Mouse (Mus musculus) neural tube, embryonic 12.5 days (tissue): ENCODE results near the gene Zfp12. TPM values are rescaled to one million over a fixed set of nuclear protein-coding genes. Genes with fewer than 3 reads are reported as not detected.
"Not testable (repeated sequence)": the region's sequence is repeated elsewhere in the genome, so short reads cannot be mapped to it uniquely, and the experiment has no call there.

Experiments
- ATAC-seq: fragments of 200-750 bp; cut with Nextera tagmentation; 2 replicates; pipeline ENCODE4 v1.8.0; 2017; ENCODE audit warnings: low read depth, mild to moderate bottlenecking, moderate TSS enrichment, moderate library complexity; ENCODE audit not compliant: low FRiP score
- H3K27ac ChIP-seq: fragments of 300-500 bp; sonication (generic); 2 replicates; pipeline ENCODE4 v1.5.1; 2016
- H3K27me3 ChIP-seq: fragments of 300-500 bp; sonication (generic); replicated peaks from 2 replicates; pipeline ENCODE4 v1.6.1; 2016; ENCODE audit warnings: mild to moderate bottlenecking
- H3K36me3 ChIP-seq: fragments of 300-500 bp; sonication (generic); 2 replicates; pipeline ENCODE4 v1.6.1; 2016; ENCODE audit warnings: mild to moderate bottlenecking
- H3K4me1 ChIP-seq: fragments of 300-500 bp; sonication (generic); 2 replicates; pipeline ENCODE4 v1.6.1; 2016
- H3K4me2 ChIP-seq: fragments of 300-500 bp; sonication (generic); replicated peaks from 2 replicates; pipeline ENCODE4 v1.6.1; 2016; ENCODE audit warnings: mild to moderate bottlenecking
- H3K4me3 ChIP-seq: fragments of 300-500 bp; sonication (generic); 2 replicates; pipeline ENCODE4 v1.5.1; 2016
- H3K9ac ChIP-seq: fragments of 300-500 bp; sonication (generic); 2 replicates; pipeline ENCODE4 v1.6.1; 2016; ENCODE audit warnings: mild to moderate bottlenecking
- H3K9me3 ChIP-seq: fragments of 300-500 bp; sonication (generic); 2 replicates; pipeline ENCODE4 v1.6.1; 2016; ENCODE audit warnings: mild to moderate bottlenecking
- WGBS: fragments of 180-500 bp; shearing (Covaris S2); methylation state at CpG from one replicate; pipeline ENCODE4 v1.1.7; 2016; 5-methylcytosine and 5-hydroxymethylcytosine counted together
- polyA plus RNA-seq: library from polyadenylated mRNA; unstranded; fragments of >200 nt; fragmentation: Nextera tagmentation; extraction: Ambion mirVana; gene quantifications from 2 replicates; pipeline ENCODE4 v1.2.1, GENCODE M21; 2016

The Zfp12 gene
- 28.1 and 29.3 TPM in 2 replicates for polyA plus RNA-seq

DNA sequence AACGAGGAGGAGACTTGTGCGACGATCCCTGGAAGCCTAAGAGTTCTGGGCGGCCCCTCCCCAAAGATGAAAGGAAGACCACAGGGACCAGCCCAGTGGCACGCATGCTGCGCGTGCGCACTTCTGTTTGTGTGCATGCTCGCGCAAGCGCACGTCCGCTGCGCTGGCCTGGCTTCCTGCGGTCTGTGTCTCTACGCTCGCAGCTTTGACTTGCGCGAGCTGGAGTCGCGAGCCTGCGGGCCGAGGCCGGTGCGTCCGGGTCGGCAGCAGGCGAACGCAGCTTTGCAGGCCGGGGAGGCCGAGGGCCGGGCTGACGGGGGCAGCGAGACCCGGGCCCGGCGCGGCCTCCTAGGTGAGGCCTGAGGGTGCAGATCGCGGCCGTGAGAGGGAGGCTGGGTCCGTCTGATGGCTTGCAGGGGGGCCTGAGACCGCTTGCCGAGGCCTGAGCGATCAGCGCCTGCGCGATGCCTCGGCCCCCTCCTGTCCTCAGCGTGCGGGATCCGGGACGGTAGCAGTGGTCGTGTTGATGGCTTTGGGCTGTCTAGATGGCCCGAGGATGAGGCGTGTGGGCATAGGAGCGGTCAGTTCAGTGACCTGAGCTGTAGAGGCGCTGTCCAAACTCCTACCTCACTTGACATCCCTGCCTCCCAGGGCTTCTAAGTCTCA lies at the start of gene Zfp12:
Zfp12 (plus strand) TSS at position 136 of the 666 bp plus-strand sequence.
- peak within 1 kb of the TSS; percentile 95 for H3K27ac ChIP-seq
- under 1% methylated on average over 58 of the region's 58 CpGs for WGBS

DNA sequence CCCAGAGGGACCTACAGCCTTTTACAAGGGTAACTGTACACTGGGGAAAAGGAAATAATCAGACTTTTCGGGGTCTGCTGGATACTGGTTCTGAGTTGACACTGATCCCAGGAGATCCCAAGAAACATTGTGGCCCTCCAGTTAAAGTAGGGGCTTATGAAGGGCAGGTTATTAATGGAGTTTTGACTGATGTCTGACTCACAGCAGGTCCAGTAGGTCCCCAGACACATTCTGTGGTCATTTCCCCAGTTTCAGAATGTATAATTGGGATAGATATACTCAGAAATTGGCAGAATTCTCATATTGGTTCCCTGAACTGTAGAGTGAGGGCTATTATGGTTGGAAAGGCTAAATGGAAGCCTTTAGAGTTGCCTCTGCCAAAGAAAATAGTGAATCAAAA lies 46.9 kb upstream of the Zfp12 start:
- WGBS, result 95% methylated on average over 1 of the region's 1 CpGs
- not testable (repeated sequence) for H3K4me1 ChIP-seq, H3K27ac ChIP-seq, H3K36me3 ChIP-seq, H3K27me3 ChIP-seq, H3K9me3 ChIP-seq, H3K9ac ChIP-seq, H3K4me3 ChIP-seq, ATAC-seq, H3K4me2 ChIP-seq

More for the DNA sequence above, at the start of gene Zfp12:
- peak within 1 kb of the TSS; percentile 95 for H3K9ac ChIP-seq
- H3K27me3 ChIP-seq, result no peaks in the 10 kb centered on the region
- H3K9me3 ChIP-seq, result no peaks in the 10 kb centered on the region
- peaks cover 15% of the 10 kb centered on the region for H3K4me1 ChIP-seq
- ATAC-seq, result peak; percentile 98
- peaks cover 23% of the 10 kb centered on the region for H3K36me3 ChIP-seq
- H3K4me3 ChIP-seq, result peak within 1 kb of the TSS; percentile 91
- peak within 1 kb of the TSS; percentile 81 for H3K4me2 ChIP-seq

DNA sequence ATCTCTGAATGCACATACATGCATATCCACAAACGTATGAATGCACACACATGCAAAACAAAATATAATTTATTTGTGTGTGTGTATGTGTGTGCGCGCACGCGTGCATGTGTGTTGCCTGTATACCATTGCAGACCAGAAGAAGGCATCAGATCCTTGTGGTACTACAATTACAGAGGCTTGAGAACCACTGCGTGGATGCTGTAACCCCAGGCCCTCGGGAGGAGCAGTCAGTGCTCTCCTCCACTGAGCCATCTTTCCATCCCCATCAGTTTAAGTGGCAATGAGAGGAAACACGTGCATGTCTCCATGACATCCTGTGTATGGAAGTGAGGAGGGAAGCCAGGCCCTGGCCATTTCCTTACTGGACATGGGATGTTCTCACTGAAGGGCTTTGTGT lies 42.2 kb upstream of the Zfp12 start:
- Histone ChIP-seq H3K27me3 (no peaks in the 10 kb centered on the region), H3K4me1 (no peaks in the 10 kb centered on the region), H3K4me3 (no peak overlapping the region), H3K9me3 (no peaks in the 10 kb centered on the region), H3K4me2 (no peak overlapping the region), H3K9ac (no peak overlapping the region), H3K27ac (no peak overlapping the region), H3K36me3 (no peaks in the 10 kb centered on the region)
- WGBS, result 90% methylated on average over 8 of the region's 8 CpGs
- no peak for ATAC-seq

DNA sequence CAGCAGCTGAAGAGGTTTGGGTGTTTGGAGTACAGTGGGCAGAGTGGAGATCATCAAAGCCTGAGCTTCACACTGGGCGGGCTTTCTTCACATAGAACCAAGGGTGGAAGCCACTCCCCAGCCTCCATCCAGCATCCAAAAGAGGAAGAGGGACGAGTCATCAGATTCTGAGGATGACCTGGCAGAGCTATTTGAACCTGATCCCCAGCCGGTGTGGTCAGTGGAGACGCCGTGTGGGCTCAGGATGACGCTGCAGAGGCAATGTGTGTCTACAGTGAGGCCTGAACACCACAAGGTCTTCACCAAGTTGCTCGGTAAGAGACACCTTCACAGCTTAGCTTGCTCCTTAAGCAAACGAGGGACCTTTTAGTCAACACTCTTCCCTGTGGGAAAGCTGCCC lies 40.2 kb upstream of the Zfp12 start:
- 72% methylated on average over 8 of the region's 8 CpGs for WGBS
- not testable (repeated sequence) for H3K27ac ChIP-seq, H3K27me3 ChIP-seq, H3K4me2 ChIP-seq, H3K9ac ChIP-seq, ATAC-seq, H3K4me1 ChIP-seq, H3K4me3 ChIP-seq, H3K36me3 ChIP-seq, H3K9me3 ChIP-seq

DNA sequence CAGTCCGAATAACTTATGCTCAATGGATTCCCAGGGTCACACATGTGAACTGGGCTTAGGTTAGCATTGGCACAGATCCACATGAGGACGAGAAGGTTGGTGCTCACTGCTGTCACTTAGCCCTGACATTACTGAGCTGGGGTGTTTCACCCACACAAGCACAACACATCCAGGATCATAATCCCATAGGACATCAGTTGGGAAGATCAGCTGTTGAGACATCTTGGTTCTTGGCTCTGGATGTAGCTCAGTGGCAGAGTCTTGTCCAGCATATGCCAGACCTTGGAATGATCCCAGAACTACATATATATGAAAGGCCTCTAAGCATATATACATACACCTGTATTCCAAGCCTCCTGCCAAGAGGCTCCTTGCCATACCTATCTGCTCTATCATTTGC lies 39.8 kb upstream of the Zfp12 start:
- Histone ChIP-seq H3K27me3 (no peaks in the 10 kb centered on the region), H3K27ac (no peak overlapping the region), H3K4me1 (no peaks in the 10 kb centered on the region), H3K4me2 (no peak overlapping the region), H3K36me3 (no peaks in the 10 kb centered on the region), H3K4me3 (no peak overlapping the region), H3K9me3 (no peaks in the 10 kb centered on the region), H3K9ac (no peak overlapping the region)
- no peak for ATAC-seq
- 87% methylated on average over 2 of the region's 2 CpGs for WGBS

DNA sequence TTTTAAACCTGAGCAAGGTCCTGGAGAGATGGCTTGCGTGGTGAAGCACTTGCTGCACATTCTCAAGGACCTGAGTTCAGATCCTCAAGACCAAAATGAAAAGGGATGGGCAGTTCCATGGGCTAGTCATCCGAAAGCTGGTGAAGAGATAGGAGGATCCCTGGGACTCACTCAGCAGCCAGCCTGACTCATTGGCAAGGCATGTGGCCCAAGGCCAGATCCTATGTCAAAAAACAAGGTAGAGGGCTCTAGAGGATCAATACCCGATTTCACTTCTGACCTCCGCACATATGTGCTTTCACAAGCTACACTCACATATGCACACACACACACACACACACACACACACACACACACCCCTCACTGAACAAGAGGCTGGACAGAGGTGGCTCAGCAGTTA lies 38.5 kb upstream of the Zfp12 start:
- no peak overlapping the region for H3K4me3 ChIP-seq
- no peaks in the 10 kb centered on the region for H3K27me3 ChIP-seq
- no peaks in the 10 kb centered on the region for H3K36me3 ChIP-seq
- no peak for ATAC-seq
- WGBS, result 91% methylated on average over 4 of the region's 4 CpGs
- no peak overlapping the region for H3K9ac ChIP-seq
- no peak overlapping the region for H3K4me2 ChIP-seq
- H3K9me3 ChIP-seq, result no peaks in the 10 kb centered on the region
- H3K4me1 ChIP-seq, result no peaks in the 10 kb centered on the region
- no peak overlapping the region for H3K27ac ChIP-seq

DNA sequence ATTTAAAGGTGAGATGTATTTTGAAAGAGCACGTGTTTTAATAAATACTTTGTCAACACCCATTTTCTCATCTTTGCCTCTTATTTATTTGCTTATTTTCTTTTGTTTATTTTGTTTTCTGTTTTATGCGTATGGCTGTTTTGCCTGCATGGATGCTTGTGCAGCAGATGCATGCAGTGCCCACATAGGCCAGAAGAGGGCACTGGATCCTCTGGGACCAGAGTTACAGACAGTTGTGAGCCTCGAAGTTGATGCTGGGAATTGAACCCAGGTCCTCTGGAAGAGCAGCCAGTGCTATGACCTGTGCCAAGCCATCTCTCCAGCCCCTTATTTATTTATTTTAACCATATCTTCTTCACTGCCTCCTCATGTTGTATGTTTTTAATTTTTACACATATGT lies 29.9 kb upstream of the Zfp12 start:
- H3K4me3 ChIP-seq, result no peak overlapping the region
- no peak overlapping the region for H3K9ac ChIP-seq
- 77% methylated on average over 3 of the region's 3 CpGs for WGBS
- H3K27ac ChIP-seq, result no peak overlapping the region
- no peaks in the 10 kb centered on the region for H3K4me1 ChIP-seq
- ATAC-seq, result no peak
- no peak overlapping the region for H3K4me2 ChIP-seq
- no peaks in the 10 kb centered on the region for H3K27me3 ChIP-seq
- H3K36me3 ChIP-seq, result no peaks in the 10 kb centered on the region
- H3K9me3 ChIP-seq, result peaks cover 9% of the 10 kb centered on the region

DNA sequence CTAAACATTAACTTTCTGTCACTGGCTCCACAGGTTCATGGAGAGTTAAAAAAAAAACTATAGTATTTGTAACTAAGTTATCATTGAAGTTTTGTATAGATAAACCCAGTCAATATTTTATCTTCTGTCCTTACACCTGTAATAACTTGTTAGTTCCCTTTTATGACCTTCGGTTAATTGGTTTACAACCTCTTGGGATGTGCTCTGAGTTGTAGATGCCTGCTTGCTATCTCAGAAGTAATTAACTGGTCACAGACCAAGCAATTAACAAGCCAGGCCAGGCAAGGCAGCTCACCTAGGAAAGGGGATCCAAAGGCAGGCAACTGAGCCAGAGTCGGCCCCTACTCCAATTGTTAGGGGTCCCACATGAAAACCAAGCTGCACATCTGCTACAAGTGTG lies 21.1 kb upstream of the Zfp12 start:
- no peak overlapping the region for H3K4me3 ChIP-seq
- H3K36me3 ChIP-seq, result no peaks in the 10 kb centered on the region
- H3K27ac ChIP-seq, result no peak overlapping the region
- H3K27me3 ChIP-seq, result no peaks in the 10 kb centered on the region
- 60% methylated on average over 2 of the region's 2 CpGs for WGBS
- no peaks in the 10 kb centered on the region for H3K4me1 ChIP-seq
- H3K9ac ChIP-seq, result no peak overlapping the region
- no peak for ATAC-seq
- no peak overlapping the region for H3K4me2 ChIP-seq
- H3K9me3 ChIP-seq, result peaks cover 2% of the 10 kb centered on the region

DNA sequence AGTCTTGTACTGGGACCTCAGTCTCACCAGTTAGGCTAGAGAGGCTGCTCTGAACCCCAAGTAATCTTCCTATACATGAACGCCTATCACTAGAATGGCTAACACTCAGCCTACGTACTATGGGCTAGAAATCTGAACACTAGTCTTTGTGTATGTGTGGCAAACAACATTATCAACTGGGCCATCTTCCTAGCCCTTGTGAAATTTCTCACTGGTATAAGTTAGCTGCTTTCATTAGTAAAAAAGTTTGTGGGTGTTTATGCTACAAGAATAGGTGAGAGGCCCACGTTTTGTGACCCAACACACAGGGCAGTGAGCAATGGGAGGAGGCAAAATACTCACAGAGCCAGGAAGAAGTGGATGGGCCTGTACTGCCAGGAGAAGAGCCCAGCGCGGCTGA lies 14.0 kb upstream of the Zfp12 start:
- Histone ChIP-seq H3K4me3 (no peak overlapping the region), H3K9ac (no peak overlapping the region), H3K4me1 (no peaks in the 10 kb centered on the region), H3K4me2 (no peak overlapping the region), H3K27ac (no peak overlapping the region), H3K36me3 (no peaks in the 10 kb centered on the region), H3K9me3 (no peaks in the 10 kb centered on the region), H3K27me3 (no peaks in the 10 kb centered on the region)
- 81% methylated on average over 5 of the region's 5 CpGs for WGBS
- ATAC-seq, result no peak

DNA sequence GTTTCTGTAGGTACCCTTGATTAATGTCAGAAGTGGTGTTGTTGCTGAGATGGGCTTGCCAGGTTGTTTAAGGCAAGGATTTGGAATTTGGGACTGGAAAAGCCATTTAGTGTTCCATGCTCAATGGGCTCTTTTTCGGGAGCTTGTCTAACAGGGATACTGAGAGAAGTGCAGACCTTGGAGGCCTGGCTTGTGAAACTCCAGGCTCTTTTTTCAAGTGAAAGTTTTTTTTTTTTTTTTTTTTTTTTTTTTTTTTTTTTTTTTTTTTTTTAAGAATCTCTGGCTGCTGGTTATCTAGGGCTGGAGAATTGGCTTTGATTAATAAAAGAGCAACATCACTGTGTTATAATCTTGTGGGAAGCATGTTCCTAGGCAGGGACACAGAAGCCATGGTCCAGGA lies 12.7 kb upstream of the Zfp12 start:
- no peak for ATAC-seq
- H3K9ac ChIP-seq, result no peak overlapping the region
- H3K36me3 ChIP-seq, result no peaks in the 10 kb centered on the region
- no peak overlapping the region for H3K27ac ChIP-seq
- no peaks in the 10 kb centered on the region for H3K9me3 ChIP-seq
- H3K4me2 ChIP-seq, result no peak overlapping the region
- no peak overlapping the region for H3K4me3 ChIP-seq
- no peaks in the 10 kb centered on the region for H3K4me1 ChIP-seq
- WGBS, result 68% methylated on average over 1 of the region's 1 CpGs
- H3K27me3 ChIP-seq, result no peaks in the 10 kb centered on the region

DNA sequence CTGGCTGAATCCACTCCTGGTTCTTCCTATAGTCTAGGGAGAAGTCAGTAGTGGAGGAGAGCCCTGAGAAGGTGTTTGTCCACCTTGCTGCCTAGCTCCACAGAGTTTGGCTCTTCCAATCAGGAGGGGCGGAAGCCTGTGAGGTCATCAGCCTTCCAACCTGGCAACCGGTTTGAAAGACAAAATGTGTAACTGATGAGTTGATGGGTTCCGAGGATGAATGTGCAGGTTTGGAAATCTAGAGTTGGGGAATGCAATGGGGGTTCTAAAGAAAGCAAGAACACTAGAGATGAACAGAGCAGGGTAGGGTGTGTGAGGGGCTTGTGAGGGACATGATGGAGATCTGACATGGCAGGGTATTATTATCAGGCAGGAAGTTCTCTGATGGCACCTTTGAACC lies 8.2 kb upstream of the Zfp12 start, which contains the start of gene Spdye4a:
Spdye4a (minus strand) TSS at position 101 of the 400 bp plus-strand sequence.
- no peak within 1 kb of the TSS for H3K4me3 ChIP-seq
- no peak within 1 kb of the TSS for H3K9ac ChIP-seq
- whole genome bisulfite sequencing, result 90% methylated on average over 3 of the region's 3 CpGs
- no peaks in the 10 kb centered on the region for H3K27me3 ChIP-seq
- H3K9me3 ChIP-seq, result peaks cover 8% of the 10 kb centered on the region
- no peaks in the 10 kb centered on the region for H3K4me1 ChIP-seq
- no peaks in the 10 kb centered on the region for H3K36me3 ChIP-seq
- no peak for ATAC-seq
- no peak within 1 kb of the TSS for H3K27ac ChIP-seq
- H3K4me2 ChIP-seq, result no peak within 1 kb of the TSS

DNA sequence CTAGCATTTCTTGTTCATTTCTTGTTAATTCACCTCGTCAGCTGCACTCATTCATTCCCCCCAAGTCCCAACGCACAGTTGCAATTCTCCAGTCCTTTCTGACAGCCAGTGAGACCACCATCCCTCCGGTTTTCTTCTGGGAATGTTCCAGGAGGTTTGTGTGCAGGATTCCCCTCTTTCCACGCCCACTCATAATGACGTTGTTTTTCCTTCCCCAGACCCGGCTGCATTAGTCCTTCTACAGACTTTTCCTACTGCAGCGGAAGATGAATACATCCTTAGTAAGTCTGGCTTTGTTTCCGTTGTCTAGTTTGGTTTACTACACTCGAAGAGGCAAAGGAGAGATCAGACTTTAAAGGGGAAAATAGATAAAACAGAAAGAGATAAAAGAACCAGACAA lies 1.1 kb downstream of the Zfp12 start:
- ATAC-seq, result no peak
- H3K9me3 ChIP-seq, result no peaks in the 10 kb centered on the region
- peak overlapping the region; percentile 81 for H3K4me2 ChIP-seq
- H3K9ac ChIP-seq, result peak overlapping the region; percentile 95
- peaks cover 32% of the 10 kb centered on the region for H3K36me3 ChIP-seq
- H3K4me3 ChIP-seq, result peak overlapping the region; percentile 91
- H3K27ac ChIP-seq, result no peak overlapping the region
- 51% methylated on average over 9 of the region's 9 CpGs for WGBS
- no peaks in the 10 kb centered on the region for H3K27me3 ChIP-seq
- H3K4me1 ChIP-seq, result peaks cover 15% of the 10 kb centered on the region

DNA sequence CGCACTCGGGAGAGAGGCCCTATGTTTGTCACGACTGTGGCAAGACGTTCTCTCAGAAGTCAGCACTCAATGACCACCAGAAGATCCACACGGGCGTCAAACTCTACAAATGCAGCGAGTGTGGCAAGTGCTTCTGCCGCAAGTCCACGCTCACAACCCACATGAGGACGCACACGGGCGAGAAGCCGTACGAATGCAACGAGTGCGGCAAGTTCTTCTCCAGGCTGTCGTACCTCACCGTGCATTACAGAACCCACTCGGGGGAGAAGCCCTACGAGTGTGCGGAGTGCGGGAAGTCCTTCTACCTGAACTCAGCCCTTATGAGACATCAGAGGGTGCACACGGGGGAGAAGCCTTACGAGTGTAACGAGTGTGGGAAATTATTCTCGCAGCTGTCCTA lies 10.0 kb downstream of the Zfp12 start:
- Histone ChIP-seq H3K4me2 (no peak overlapping the region), H3K27me3 (no peaks in the 10 kb centered on the region), H3K27ac (no peak overlapping the region), H3K36me3 (peaks cover 91% of the 10 kb centered on the region), H3K4me3 (no peak overlapping the region), H3K4me1 (no peaks in the 10 kb centered on the region), H3K9ac (no peak overlapping the region), H3K9me3 (no peaks in the 10 kb centered on the region)
- ATAC-seq, result no peak
- WGBS, result 96% methylated on average over 26 of the region's 26 CpGs
